Mouse (Mus musculus) stomach, postnatal 0 days (tissue): Measurements from ENCODE around the gene Adcy2. TPM values are rescaled to one million over a fixed set of nuclear protein-coding genes. Genes with fewer than 3 reads are reported as not detected.

ENCODE experiments used
- ATAC-seq: fragments of 200-750 bp; cut with Nextera tagmentation; 2 replicates; pipeline ENCODE4 v1.8.0; 2017; ENCODE audit not compliant: low FRiP score, low TSS enrichment
- DNase-seq: peaks from one replicate; pipeline ENCODE4 v3.0.0-alpha.2; 2016; ENCODE audit warnings: low spot score
- H3K27ac ChIP-seq: fragments of 300-500 bp; sonication (generic); replicated peaks from 2 replicates; pipeline ENCODE4 v1.5.1; 2014; ENCODE audit warnings: mild to moderate bottlenecking, control low read depth
- H3K27me3 ChIP-seq: fragments of 300-500 bp; sonication (generic); 2 replicates; pipeline ENCODE4 v1.6.1; 2014; ENCODE audit warnings: low read length; ENCODE audit not compliant: control insufficient read depth, insufficient read depth
- H3K36me3 ChIP-seq: fragments of 300-500 bp; sonication (generic); 2 replicates; pipeline ENCODE4 v1.6.1; 2014; ENCODE audit warnings: low read length, mixed read lengths; ENCODE audit not compliant: control insufficient read depth, insufficient read depth
- H3K4me1 ChIP-seq: fragments of 300-500 bp; sonication (generic); replicated peaks from 2 replicates; pipeline ENCODE4 v1.6.1; 2014; ENCODE audit warnings: antibody characterized with exemption; ENCODE audit not compliant: control insufficient read depth, insufficient read depth
- H3K4me2 ChIP-seq: fragments of 300-500 bp; sonication (generic); replicated peaks from 2 replicates; pipeline ENCODE4 v1.6.1; 2014; ENCODE audit warnings: low read depth, mild to moderate bottlenecking, control low read depth, moderate library complexity
- H3K4me3 ChIP-seq: fragments of 300-500 bp; sonication (generic); 2 replicates; pipeline ENCODE4 v1.5.1; 2014; ENCODE audit warnings: low read depth, low read length, control low read depth
- H3K9ac ChIP-seq: fragments of 300-500 bp; sonication (generic); 2 replicates; pipeline ENCODE4 v1.6.1; 2014; ENCODE audit warnings: mild to moderate bottlenecking, low read length, control low read depth, mixed read lengths
- H3K9me3 ChIP-seq: fragments of 300-500 bp; sonication (generic); 2 replicates; pipeline ENCODE4 v1.6.1; 2016; ENCODE audit warnings: low read length; ENCODE audit not compliant: control insufficient read depth
- CTCF ChIP-seq: IDR thresholded peaks from 2 replicates; pipeline ENCODE4 v1.5.1; 2016; ENCODE audit warnings: antibody characterized with exemption, low read depth, mild to moderate bottlenecking, moderate library complexity
- EP300 ChIP-seq: optimal IDR thresholded peaks from 2 replicates; pipeline ENCODE3; 2016; ENCODE audit warnings: antibody characterized with exemption
- WGBS: fragments of 180-500 bp; shearing (Covaris S2); extraction: QIAGEN DNeasy Blood & Tissue Kit; methylation state at CpG from one replicate; pipeline ENCODE4 v1.1.7; 2014; 5-methylcytosine and 5-hydroxymethylcytosine counted together
- polyA plus RNA-seq: library from polyadenylated mRNA; unstranded; fragments of >200 nt; fragmentation: Nextera tagmentation; extraction: Ambion mirVana; gene quantifications from 2 replicates; pipeline ENCODE4 v1.2.1, GENCODE M21; 2015

Gene Adcy2
- polyA plus RNA-seq, 1 experiment from 2014 or later = 3.7 TPM

- Histone ChIP-seq H3K4me3 (no peak overlapping the region), H3K27me3 (no peaks in the 10 kb centered on the region), H3K36me3 (no peaks in the 10 kb centered on the region), H3K27ac (no peak overlapping the region), H3K9ac (no peak overlapping the region), H3K4me2 (no peak overlapping the region), H3K4me1 (no peaks in the 10 kb centered on the region), H3K9me3 (no peaks in the 10 kb centered on the region)
- ATAC-seq (no peak), DNase-seq (no peak)
- TF ChIP-seq CTCF (no peak), EP300 (no peak)
- WGBS = 65% methylated on average over 1 of the region's 1 CpGs
Observed at GRCm38 (mm10) chr13:68867940-68868655, 131.2 kb downstream of the Adcy2 start.

GRCm38 (mm10) chr13:68860036-68860435 lies 139.3 kb downstream of the Adcy2 start:
- no peaks in the 10 kb centered on the region for H3K4me1 ChIP-seq
- no peaks in the 10 kb centered on the region for H3K9me3 ChIP-seq
- WGBS = 29% methylated on average over 4 of the region's 4 CpGs
- ATAC-seq (no peak), DNase-seq (no peak)
- no peak overlapping the region for H3K4me2 ChIP-seq
- H3K27me3 ChIP-seq = no peaks in the 10 kb centered on the region
- no peak overlapping the region for H3K4me3 ChIP-seq
- TF ChIP-seq EP300 = no peak
- no peak for TF ChIP-seq CTCF
- no peaks in the 10 kb centered on the region for H3K36me3 ChIP-seq
- no peak overlapping the region for H3K9ac ChIP-seq
- H3K27ac ChIP-seq = no peak overlapping the region

GRCm38 (mm10) chr13:68848265-68848664 lies 151.1 kb downstream of the Adcy2 start:
- H3K4me1 ChIP-seq = no peaks in the 10 kb centered on the region

GRCm38 (mm10) chr13:68839517-68839916 lies 159.8 kb downstream of the Adcy2 start:
- no peak overlapping the region for H3K4me2 ChIP-seq
- no peak overlapping the region for H3K4me3 ChIP-seq
- no peak overlapping the region for H3K9ac ChIP-seq
- H3K9me3 ChIP-seq = no peaks in the 10 kb centered on the region
- H3K4me1 ChIP-seq = no peaks in the 10 kb centered on the region
- 46% methylated on average over 2 of the region's 2 CpGs for WGBS
- H3K27me3 ChIP-seq = no peaks in the 10 kb centered on the region
- ATAC-seq (no peak), DNase-seq (no peak)
- no peak for TF ChIP-seq EP300
- no peak for TF ChIP-seq CTCF
- H3K36me3 ChIP-seq = no peaks in the 10 kb centered on the region
- no peak overlapping the region for H3K27ac ChIP-seq

More at GRCm38 (mm10) chr13:68848265-68848664, 151.1 kb downstream of the Adcy2 start:
- no peak for ATAC-seq
- Histone ChIP-seq H3K27me3 (no peaks in the 10 kb centered on the region), H3K4me2 (no peak overlapping the region), H3K9ac (no peak overlapping the region), H3K36me3 (no peaks in the 10 kb centered on the region), H3K4me3 (no peak overlapping the region), H3K27ac (no peak overlapping the region), H3K9me3 (no peaks in the 10 kb centered on the region)
- 58% methylated on average over 3 of the region's 3 CpGs for WGBS
- no peak for DNase-seq
- TF ChIP-seq EP300 (no peak), CTCF (no peak)

- TF ChIP-seq EP300 (no peak), CTCF (peak; percentile 4; the same call in 1 of the 2 replicates)
- no peaks in the 10 kb centered on the region for H3K27me3 ChIP-seq
- H3K4me1 ChIP-seq = no peaks in the 10 kb centered on the region
- no peak for ATAC-seq
- H3K4me2 ChIP-seq = no peak overlapping the region
- H3K27ac ChIP-seq = no peak overlapping the region
- no peak for DNase-seq
- no peaks in the 10 kb centered on the region for H3K36me3 ChIP-seq
- no peaks in the 10 kb centered on the region for H3K9me3 ChIP-seq
- H3K9ac ChIP-seq = no peak overlapping the region
- H3K4me3 ChIP-seq = no peak overlapping the region
Observed at GRCm38 (mm10) chr13:68836183-68836582, 163.2 kb downstream of the Adcy2 start.

- WGBS = 54% methylated on average over 8 of the region's 8 CpGs
- Histone ChIP-seq H3K4me1 (no peaks in the 10 kb centered on the region), H3K4me2 (no peak overlapping the region), H3K27me3 (no peaks in the 10 kb centered on the region), H3K36me3 (no peaks in the 10 kb centered on the region), H3K9ac (no peak overlapping the region), H3K27ac (no peak overlapping the region), H3K9me3 (no peaks in the 10 kb centered on the region), H3K4me3 (no peak overlapping the region)
- TF ChIP-seq CTCF (no peak), EP300 (no peak)
- no peak for DNase-seq
- no peak for ATAC-seq
Observed at GRCm38 (mm10) chr13:68835424-68836045, 163.8 kb downstream of the Adcy2 start.
